Mouse (Mus musculus) layer of hippocampus, adult 18-20 months (tissue): Measurements from ENCODE around the gene Spaca3. TPM values are rescaled to one million over a fixed set of nuclear protein-coding genes. Genes with fewer than 3 reads are reported as not detected.

Source experiments
- total RNA-seq, 2 experiments: library from RNA; stranded (reverse); gene quantifications; 2 replicates each; pipeline ENCODE4 v1.2.3; 2021

The Spaca3 gene
- total RNA-seq, 2 experiments from 2014 or later = not detected

Other genes starting within 250 kb of the Spaca3 start
- 1 to 10 TPM; 8.6 to 9.9 TPM for gene Myo1d, start 78.3 kb upstream of the Spaca3 start, total RNA-seq
- 10 to 100 TPM in 1 of 2 experiments, 1 to 10 TPM in 1; 9.0 to 10.6 TPM for gene Tmem98, start 48.2 kb upstream of the Spaca3 start, total RNA-seq